12 mouse cellular contexts compared by ENCODE assay signal in the genomic region with DNA sequence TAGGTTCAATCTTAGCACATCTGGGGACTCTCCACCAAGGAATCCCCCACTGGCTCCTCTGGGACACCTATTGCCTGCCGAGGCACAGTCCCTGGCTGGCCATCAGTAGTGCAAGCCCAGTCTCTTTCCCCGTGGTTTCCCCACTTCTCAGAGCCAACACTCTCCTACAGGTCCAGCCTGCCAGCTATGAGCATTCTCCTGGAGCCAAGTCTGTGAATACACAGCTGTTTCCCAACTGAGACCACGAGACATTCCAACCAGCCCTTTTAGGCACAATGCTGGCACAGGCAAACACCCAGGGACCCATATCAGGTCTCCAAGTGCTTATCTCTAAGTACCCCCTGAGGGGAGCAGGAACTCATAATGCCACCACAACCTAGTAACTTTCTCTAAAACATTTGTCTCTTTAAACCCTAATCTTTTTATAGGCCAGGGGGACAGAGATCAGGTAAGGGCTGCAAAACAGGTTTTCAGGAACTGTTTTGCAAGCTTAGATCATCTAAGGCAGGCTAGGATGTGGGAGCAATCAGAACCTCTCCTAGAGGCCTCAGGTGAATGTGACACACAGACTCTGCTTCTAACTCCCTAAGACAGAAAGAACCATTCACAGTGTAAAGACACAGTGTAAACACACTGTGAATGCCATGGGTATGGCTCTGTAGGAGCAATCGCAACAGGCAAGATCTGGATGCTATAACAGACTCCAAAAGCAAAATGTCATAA. TPM values are rescaled to one million over a fixed set of nuclear protein-coding genes. Genes with fewer than 3 reads are reported as not detected.
DNase-seq lines count a peak whose midpoint lies in the region; ATAC-seq lines count a peak whose summit lies in the region.
"Had no signal": no experiment of that assay in that cellular context is flagged by ENCODE, and none has a peak within 500 bp of the region (broad histone marks: within the 10 kb centered on the region; RNA-seq: fewer than 3 reads in every experiment).

No protein-coding gene starts in this region.

- H3K36me3 ChIP-seq in stomach, embryonic 15.5 days = no peaks in the 10 kb centered on the region
- no peaks in the 10 kb centered on the region for H3K36me3 ChIP-seq in forebrain, embryonic 14.5 days (ENCODE audit: control insufficient read depth, insufficient read depth, low read length)
- H3K36me3 ChIP-seq: embryonic facial prominence, embryonic 12.5 days had no signal

- peak; percentile 8 for DNase-seq in cerebellum, adult 11-12 months
- DNase-seq in cerebellum, adult 8-10 months = no peak
- peak; percentile 28 to 42 for DNase-seq in right cerebral cortex, postnatal 10 days (ENCODE audit: low spot score in 2 of 2)
- no peak for DNase-seq in right cerebral cortex, adult 18-20 months
- peak; percentile 25 for DNase-seq in heart, postnatal 25 days (ENCODE audit: low spot score)
- DNase-seq in forebrain, embryonic 14.5 days (ENCODE audit: low spot score) = no peak
- no peak for DNase-seq in spleen, postnatal 4 days (ENCODE audit: low spot score in 2 of 2)
- DNase-seq: B cell, adult 2 months had no signal

- H3K27me3 ChIP-seq in stomach, embryonic 15.5 days (replicated peaks) = no peaks in the 10 kb centered on the region
- no peaks in the 10 kb centered on the region for H3K27me3 ChIP-seq in forebrain, embryonic 14.5 days (replicated peaks; ENCODE audit: control insufficient read depth, insufficient read depth, low read length)
- H3K27me3 ChIP-seq: embryonic facial prominence, embryonic 12.5 days had no signal

- peak; percentile 77 for ATAC-seq in stomach, embryonic 15.5 days (ENCODE audit: insufficient read depth, low FRiP score, low read depth)
- ATAC-seq in forebrain, embryonic 14.5 days = no peak

- H3K27ac ChIP-seq in stomach, embryonic 15.5 days = no peak overlapping the region
- no peak overlapping the region for H3K27ac ChIP-seq in forebrain, embryonic 14.5 days (ENCODE audit: low read depth, low read length)
- H3K27ac ChIP-seq: embryonic facial prominence, embryonic 12.5 days; kidney, postnatal 0 days; macrophage had no signal

- intact Hi-C loops in heart, postnatal 25 days (cut with DNase I) = no loop called here

- no peak overlapping the region for H3K4me2 ChIP-seq in stomach, embryonic 15.5 days
- no peak overlapping the region for H3K4me2 ChIP-seq in forebrain, embryonic 14.5 days (ENCODE audit: low read length)
- H3K4me2 ChIP-seq: embryonic facial prominence, embryonic 12.5 days had no signal

- WGBS in stomach, embryonic 15.5 days = 59% methylated on average over 4 of the region's 4 CpGs
- WGBS in forebrain, embryonic 14.5 days = 74% methylated on average over 4 of the region's 4 CpGs

- H3K4me3 ChIP-seq in stomach, embryonic 15.5 days (replicated peaks) = no peak overlapping the region
- no peak overlapping the region for H3K4me3 ChIP-seq in forebrain, embryonic 14.5 days (ENCODE audit: low read depth, low read length)
- H3K4me3 ChIP-seq: embryonic facial prominence, embryonic 12.5 days had no signal

- no peak overlapping the region for H3K9ac ChIP-seq in stomach, embryonic 15.5 days
- no peak overlapping the region for H3K9ac ChIP-seq in forebrain, embryonic 14.5 days (ENCODE audit: low read length)
- H3K9ac ChIP-seq: embryonic facial prominence, embryonic 12.5 days had no signal

- no peaks in the 10 kb centered on the region for H3K9me3 ChIP-seq in stomach, embryonic 15.5 days
- peaks cover 4% of the 10 kb centered on the region for H3K9me3 ChIP-seq in forebrain, embryonic 14.5 days (replicated peaks; ENCODE audit: control insufficient read depth, low read length)
- H3K9me3 ChIP-seq: embryonic facial prominence, embryonic 12.5 days had no signal

- H3K4me1 ChIP-seq in stomach, embryonic 15.5 days = no peaks in the 10 kb centered on the region
- H3K4me1 ChIP-seq in forebrain, embryonic 14.5 days (ENCODE audit: control insufficient read depth, insufficient read depth, low read length) = no peaks in the 10 kb centered on the region
- H3K4me1 ChIP-seq: embryonic facial prominence, embryonic 12.5 days had no signal

RNA-seq across cellular contexts. Expression of gene Fam189a2, which starts 23.0 kb away (rescaled TPM):
- total RNA-seq in heart, postnatal 25 days (2021) = 10 to 100 TPM; 49.6 to 53.1 TPM
- 0.42 and 0.75 TPM in 2 replicates for polyA plus RNA-seq in stomach, embryonic 15.5 days (2015; fragmentation: Nextera tagmentation; extraction: Ambion mirVana)
- 0.80 and 1.1 TPM in 2 replicates for polyA plus RNA-seq in forebrain, embryonic 14.5 days (2014; fragmentation: Nextera tagmentation; extraction: Ambion mirVana)
- polyA plus RNA-seq: macrophage had no signal

Comparison
In these comparisons a context has a peak if more than half of its experiments do, and no peak if none do; other contexts are left out.
1. DNase-seq: peak in cerebellum, adult 11-12 months (single experiment), right cerebral cortex, postnatal 10 days (2 of 2) and heart, postnatal 25 days (single experiment); none in cerebellum, adult 8-10 months (single experiment), right cerebral cortex, adult 18-20 months (single experiment), forebrain, embryonic 14.5 days (single experiment) and spleen, postnatal 4 days (0 of 2).